Mouse (Mus musculus): ENCODE measurements around the gene Blnk. TPM values are rescaled to one million over a fixed set of nuclear protein-coding genes. Genes with fewer than 3 reads are reported as not detected.

The Blnk gene
- 0.59 and 1.2 TPM in 2 replicates for polyA plus RNA-seq (2016; fragmentation: Nextera tagmentation; extraction: Ambion mirVana)

GRCm38 (mm10) chr19:40994057-40994585, at the start of gene Blnk:
Gene Blnk (minus strand): TSS chr19:40994535.
- ATAC-seq (ENCODE audit: insufficient number of reproducible peaks, insufficient read depth, low FRiP score, low TSS enrichment, low read depth), result peak; percentile 33; the same call in 1 of the 2 replicates
- Histone ChIP-seq H3K36me3 (no peaks in the 10 kb centered on the region), H3K4me2 (peak within 1 kb of the TSS; percentile 16; the same call in 1 of the 2 replicates), H3K27ac (no peak within 1 kb of the TSS), H3K4me3 (replicated peaks) (no peak within 1 kb of the TSS), H3K9me3 (no peaks in the 10 kb centered on the region), H3K4me1 (replicated peaks) (peaks cover 43% of the 10 kb centered on the region), H3K9ac (replicated peaks) (no peak within 1 kb of the TSS), H3K27me3 (no peaks in the 10 kb centered on the region)
- 26% methylated on average over 8 of the region's 8 CpGs for WGBS

- H3K27me3 ChIP-seq, result no peaks in the 10 kb centered on the region; the same call in 1 of the 2 replicates
- H3K4me3 ChIP-seq (replicated peaks), result no peak overlapping the region
- H3K4me2 ChIP-seq, result no peak overlapping the region
- no peaks in the 10 kb centered on the region for H3K4me1 ChIP-seq (replicated peaks)
- no peak for ATAC-seq (ENCODE audit: insufficient number of reproducible peaks, insufficient read depth, low FRiP score, low TSS enrichment, low read depth)
- H3K36me3 ChIP-seq, result no peaks in the 10 kb centered on the region
- no peak overlapping the region for H3K27ac ChIP-seq
- no peaks in the 10 kb centered on the region for H3K9me3 ChIP-seq
- H3K9ac ChIP-seq (replicated peaks), result no peak overlapping the region
- WGBS, result 82% methylated on average over 7 of the region's 7 CpGs
These were observed 44.8 kb upstream of the Blnk start for GRCm38 (mm10) chr19:41039110-41039509.

GRCm38 (mm10) chr19:41035809-41036551, 41.6 kb upstream of the Blnk start:
- Histone ChIP-seq H3K36me3 (no peaks in the 10 kb centered on the region), H3K27ac (no peak overlapping the region), H3K9ac (replicated peaks) (no peak overlapping the region), H3K4me1 (replicated peaks) (no peaks in the 10 kb centered on the region), H3K4me3 (replicated peaks) (no peak overlapping the region), H3K27me3 (peaks cover 5% of the 10 kb centered on the region; the same call in 1 of the 2 replicates), H3K9me3 (no peaks in the 10 kb centered on the region), H3K4me2 (no peak overlapping the region)
- ATAC-seq (ENCODE audit: insufficient number of reproducible peaks, insufficient read depth, low FRiP score, low TSS enrichment, low read depth), result no peak
- 83% methylated on average over 4 of the region's 4 CpGs for WGBS

- WGBS, result 86% methylated on average over 6 of the region's 6 CpGs
- H3K27me3 ChIP-seq, result peaks cover 5% of the 10 kb centered on the region; the same call in 1 of the 2 replicates
- no peak overlapping the region for H3K4me3 ChIP-seq (replicated peaks)
- H3K36me3 ChIP-seq, result no peaks in the 10 kb centered on the region
- no peak overlapping the region for H3K9ac ChIP-seq (replicated peaks)
- H3K4me1 ChIP-seq (replicated peaks), result no peaks in the 10 kb centered on the region
- H3K9me3 ChIP-seq, result no peaks in the 10 kb centered on the region
- no peak overlapping the region for H3K27ac ChIP-seq
- no peak for ATAC-seq (ENCODE audit: insufficient number of reproducible peaks, insufficient read depth, low FRiP score, low TSS enrichment, low read depth)
- no peak overlapping the region for H3K4me2 ChIP-seq
These were observed 37.5 kb upstream of the Blnk start for GRCm38 (mm10) chr19:41031869-41032268.

- H3K9me3 ChIP-seq, result no peaks in the 10 kb centered on the region
- H3K4me1 ChIP-seq (replicated peaks), result no peaks in the 10 kb centered on the region
- H3K27ac ChIP-seq, result no peak overlapping the region
- H3K27me3 ChIP-seq, result peaks cover 5% of the 10 kb centered on the region; the same call in 1 of the 2 replicates
- 85% methylated on average over 11 of the region's 11 CpGs for WGBS
- H3K4me2 ChIP-seq, result no peak overlapping the region
- H3K9ac ChIP-seq (replicated peaks), result no peak overlapping the region
- ATAC-seq (ENCODE audit: insufficient number of reproducible peaks, insufficient read depth, low FRiP score, low TSS enrichment, low read depth), result no peak
- H3K4me3 ChIP-seq (replicated peaks), result no peak overlapping the region
- no peaks in the 10 kb centered on the region for H3K36me3 ChIP-seq
These were observed 36.7 kb upstream of the Blnk start for GRCm38 (mm10) chr19:41031009-41031408.

GRCm38 (mm10) chr19:41030161-41030560, 35.8 kb upstream of the Blnk start:
- WGBS, result 70% methylated on average over 6 of the region's 6 CpGs
- Histone ChIP-seq H3K4me1 (replicated peaks) (no peaks in the 10 kb centered on the region), H3K9ac (replicated peaks) (no peak overlapping the region)

GRCm38 (mm10) chr19:41029219-41029618, 34.9 kb upstream of the Blnk start, which contains the start of gene Dntt:
Gene Dntt (plus strand): TSS chr19:41029275.
- no peak for ATAC-seq (ENCODE audit: insufficient number of reproducible peaks, insufficient read depth, low FRiP score, low TSS enrichment, low read depth)
- Histone ChIP-seq H3K27ac (no peak within 1 kb of the TSS), H3K9ac (replicated peaks) (no peak within 1 kb of the TSS), H3K4me1 (replicated peaks) (no peaks in the 10 kb centered on the region), H3K36me3 (no peaks in the 10 kb centered on the region), H3K4me2 (no peak within 1 kb of the TSS), H3K27me3 (peaks cover 5% of the 10 kb centered on the region; the same call in 1 of the 2 replicates), H3K4me3 (replicated peaks) (no peak within 1 kb of the TSS), H3K9me3 (no peaks in the 10 kb centered on the region)
- WGBS, result 85% methylated on average over 6 of the region's 6 CpGs

More at GRCm38 (mm10) chr19:41030161-41030560, 35.8 kb upstream of the Blnk start:
- Histone ChIP-seq H3K27ac (no peak overlapping the region), H3K4me3 (replicated peaks) (no peak overlapping the region), H3K4me2 (no peak overlapping the region), H3K9me3 (no peaks in the 10 kb centered on the region), H3K27me3 (peaks cover 5% of the 10 kb centered on the region; the same call in 1 of the 2 replicates), H3K36me3 (no peaks in the 10 kb centered on the region)
- no peak for ATAC-seq (ENCODE audit: insufficient number of reproducible peaks, insufficient read depth, low FRiP score, low TSS enrichment, low read depth)

- no peak for ATAC-seq (ENCODE audit: insufficient number of reproducible peaks, insufficient read depth, low FRiP score, low TSS enrichment, low read depth)
- Histone ChIP-seq H3K27ac (no peak overlapping the region), H3K9me3 (no peaks in the 10 kb centered on the region), H3K36me3 (no peaks in the 10 kb centered on the region), H3K9ac (replicated peaks) (no peak overlapping the region), H3K4me1 (replicated peaks) (no peaks in the 10 kb centered on the region), H3K4me3 (replicated peaks) (no peak overlapping the region), H3K27me3 (no peaks in the 10 kb centered on the region), H3K4me2 (no peak overlapping the region)
- 94% methylated on average over 9 of the region's 9 CpGs for WGBS
These were observed 33.3 kb upstream of the Blnk start for GRCm38 (mm10) chr19:41027601-41028000.

- H3K4me2 ChIP-seq, result no peak overlapping the region
- H3K4me1 ChIP-seq (replicated peaks), result no peaks in the 10 kb centered on the region
- H3K27me3 ChIP-seq, result no peaks in the 10 kb centered on the region
- no peak overlapping the region for H3K27ac ChIP-seq
- H3K9me3 ChIP-seq, result no peaks in the 10 kb centered on the region
- no peak overlapping the region for H3K9ac ChIP-seq (replicated peaks)
- no peak for ATAC-seq (ENCODE audit: insufficient number of reproducible peaks, insufficient read depth, low FRiP score, low TSS enrichment, low read depth)
- WGBS, result 94% methylated on average over 5 of the region's 5 CpGs
- no peaks in the 10 kb centered on the region for H3K36me3 ChIP-seq
- no peak overlapping the region for H3K4me3 ChIP-seq (replicated peaks)
These were observed 32.7 kb upstream of the Blnk start for GRCm38 (mm10) chr19:41027024-41027423.

GRCm38 (mm10) chr19:41026551-41026950, 32.2 kb upstream of the Blnk start:
- H3K9ac ChIP-seq (replicated peaks), result no peak overlapping the region
- WGBS, result 88% methylated on average over 8 of the region's 8 CpGs
- H3K36me3 ChIP-seq, result no peaks in the 10 kb centered on the region
- no peak overlapping the region for H3K4me2 ChIP-seq
- no peak for ATAC-seq (ENCODE audit: insufficient number of reproducible peaks, insufficient read depth, low FRiP score, low TSS enrichment, low read depth)
- no peaks in the 10 kb centered on the region for H3K27me3 ChIP-seq
- H3K27ac ChIP-seq, result no peak overlapping the region
- H3K4me3 ChIP-seq (replicated peaks), result no peak overlapping the region
- no peaks in the 10 kb centered on the region for H3K4me1 ChIP-seq (replicated peaks)
- H3K9me3 ChIP-seq, result no peaks in the 10 kb centered on the region

- Histone ChIP-seq H3K4me2 (no peak overlapping the region), H3K27me3 (0 out of 2 replicates have a peak, but pooled peaks cover 6% of the 10 kb centered on the region), H3K4me1 (replicated peaks) (no peaks in the 10 kb centered on the region), H3K4me3 (replicated peaks) (no peak overlapping the region), H3K9me3 (no peaks in the 10 kb centered on the region), H3K9ac (replicated peaks) (no peak overlapping the region), H3K27ac (no peak overlapping the region), H3K36me3 (no peaks in the 10 kb centered on the region)
- ATAC-seq (ENCODE audit: insufficient number of reproducible peaks, insufficient read depth, low FRiP score, low TSS enrichment, low read depth), result no peak
- 88% methylated on average over 4 of the region's 4 CpGs for WGBS
These were observed 27.9 kb upstream of the Blnk start for GRCm38 (mm10) chr19:41022244-41022643.
